Mouse (Mus musculus) liver, embryonic 14.5 days (tissue): Measurements from ENCODE around the gene Lin28b. TPM values are rescaled to one million over a fixed set of nuclear protein-coding genes. Genes with fewer than 3 reads are reported as not detected.
"Not testable (repeated sequence)": the region's sequence is repeated elsewhere in the genome, so short reads cannot be mapped to it uniquely, and the experiment has no call there.

Source experiments
- ATAC-seq: fragments of 200-750 bp; cut with Nextera tagmentation; 2 replicates; pipeline ENCODE4 v1.8.0; 2017; ENCODE audit warnings: moderate number of reproducible peaks, mild to moderate bottlenecking, moderate library complexity; ENCODE audit not compliant: insufficient read depth
- DNase-seq, 3 experiments: peaks; one replicate each; pipeline ENCODE4 v3.0.0-alpha.2; 2012 to 2013; ENCODE audit warnings: low read depth in 3 of 3, low spot score in 3 of 3
- H3K27ac ChIP-seq: fragments of 300-500 bp; sonication (generic); 2 replicates; pipeline ENCODE4 v1.5.1; 2014; ENCODE audit warnings: moderate library complexity, mild to moderate bottlenecking, control low read depth, inconsistent platforms
- H3K27me3 ChIP-seq: fragments of 300-500 bp; sonication (generic); 2 replicates; pipeline ENCODE4 v1.6.1; 2014; ENCODE audit warnings: mild to moderate bottlenecking, low read length, moderate library complexity; ENCODE audit not compliant: control insufficient read depth, insufficient read depth
- H3K36me3 ChIP-seq: fragments of 300-500 bp; sonication (generic); replicated peaks from 2 replicates; pipeline ENCODE4 v1.6.1; 2014; ENCODE audit warnings: low read depth; ENCODE audit not compliant: control insufficient read depth, insufficient read depth
- H3K4me1 ChIP-seq, 2 experiments: fragments of 200-500 bp in 1 of 2; fragments of 300-500 bp in 1 of 2; sonication (generic) in 1 of 2; replicated peaks; 2 replicates each; pipeline ENCODE4 v1.6.1; 2012 to 2014; ENCODE audit warnings: antibody characterized with exemption in 1 of 2, inconsistent platforms in 1 of 2, low read length in 1 of 2; ENCODE audit not compliant: control insufficient read depth in 2 of 2, insufficient read depth in 2 of 2
- H3K4me2 ChIP-seq: fragments of 300-500 bp; sonication (generic); 2 replicates; pipeline ENCODE4 v1.6.1; 2014; ENCODE audit warnings: low read depth, mild to moderate bottlenecking, control low read depth, moderate library complexity
- H3K4me3 ChIP-seq, 2 experiments: fragments of 200-500 bp in 1 of 2; fragments of 300-500 bp in 1 of 2; sonication (generic) in 1 of 2; 2 replicates each; pipeline ENCODE4 v1.5.1; 2012 to 2014; ENCODE audit warnings: low read depth in 2 of 2, low read length in 2 of 2, mild to moderate bottlenecking in 2 of 2, control low read depth in 1 of 2, inconsistent platforms in 1 of 2, moderate library complexity in 1 of 2; ENCODE audit not compliant: insufficient read depth in 1 of 2
- H3K9ac ChIP-seq: fragments of 300-500 bp; sonication (generic); replicated peaks from 2 replicates; pipeline ENCODE4 v1.6.1; 2014; ENCODE audit warnings: mild to moderate bottlenecking, control low read depth, moderate library complexity
- H3K9me3 ChIP-seq: fragments of 300-500 bp; sonication (generic); 2 replicates; pipeline ENCODE4 v1.6.1; 2016; ENCODE audit warnings: low read length, mixed read lengths; ENCODE audit not compliant: control insufficient read depth
- CTCF ChIP-seq: IDR thresholded peaks from 2 replicates; pipeline ENCODE4 v1.5.1; 2016; ENCODE audit warnings: antibody characterized with exemption, low read depth, control low read depth
- EP300 ChIP-seq: IDR thresholded peaks from 2 replicates; pipeline ENCODE4 v1.6.1; 2016; ENCODE audit warnings: antibody characterized with exemption, low read depth
- WGBS: fragments of 180-500 bp; shearing (Covaris S2); extraction: QIAGEN DNeasy Blood & Tissue Kit; methylation state at CpG from one replicate; pipeline ENCODE4 v1.1.7; 2014; ENCODE audit not compliant: insufficient replicate concordance; 5-methylcytosine and 5-hydroxymethylcytosine counted together
- polyA plus RNA-seq, 2 experiments: library from polyadenylated mRNA; depleted of rRNA in 1 of 2; stranded (reverse) in 1 of 2; unstranded in 1 of 2; fragments of >200 nt; fragmentation: Nextera tagmentation in 1 of 2; extraction: Ambion mirVana in 1 of 2; gene quantifications; 2 replicates each; pipeline versions ENCODE4 v1.2.1 to v1.2.3; 2012 to 2014

Lin28b gene
- polyA plus RNA-seq, 2 experiments, result 5.9 to 8.8 TPM

DNA sequence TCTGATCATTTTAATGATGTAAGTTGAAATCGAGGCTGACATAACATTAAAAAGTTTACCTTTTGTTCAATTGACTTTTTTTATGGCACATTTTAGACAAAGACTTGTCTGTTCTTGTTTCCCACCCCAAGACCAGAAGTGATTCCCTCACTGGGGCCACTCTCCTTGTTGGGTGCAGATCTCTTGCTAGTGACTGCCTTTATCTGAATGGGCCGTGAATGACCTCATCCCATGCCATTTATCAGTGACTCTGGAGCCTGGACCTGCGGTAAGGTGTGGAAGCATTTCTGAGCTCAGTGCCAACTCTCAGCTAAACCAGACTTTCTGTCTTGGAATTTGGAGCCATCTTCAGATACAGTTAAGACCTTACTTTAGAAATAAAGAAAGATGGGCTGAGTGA, 116.6 kb downstream of the Lin28b start:
- Histone ChIP-seq H3K27me3 (no peaks in the 10 kb centered on the region), H3K36me3 (no peaks in the 10 kb centered on the region), H3K4me1 (no peaks in the 10 kb centered on the region), H3K4me3 (no peak overlapping the region), H3K9ac (no peak overlapping the region), H3K27ac (no peak overlapping the region), H3K9me3 (no peaks in the 10 kb centered on the region), H3K4me2 (no peak overlapping the region)
- TF ChIP-seq EP300 (no peak), CTCF (no peak)
- ATAC-seq, result no peak
- 65% methylated on average over 3 of the region's 3 CpGs for WGBS
- DNase-seq, result no peak

DNA sequence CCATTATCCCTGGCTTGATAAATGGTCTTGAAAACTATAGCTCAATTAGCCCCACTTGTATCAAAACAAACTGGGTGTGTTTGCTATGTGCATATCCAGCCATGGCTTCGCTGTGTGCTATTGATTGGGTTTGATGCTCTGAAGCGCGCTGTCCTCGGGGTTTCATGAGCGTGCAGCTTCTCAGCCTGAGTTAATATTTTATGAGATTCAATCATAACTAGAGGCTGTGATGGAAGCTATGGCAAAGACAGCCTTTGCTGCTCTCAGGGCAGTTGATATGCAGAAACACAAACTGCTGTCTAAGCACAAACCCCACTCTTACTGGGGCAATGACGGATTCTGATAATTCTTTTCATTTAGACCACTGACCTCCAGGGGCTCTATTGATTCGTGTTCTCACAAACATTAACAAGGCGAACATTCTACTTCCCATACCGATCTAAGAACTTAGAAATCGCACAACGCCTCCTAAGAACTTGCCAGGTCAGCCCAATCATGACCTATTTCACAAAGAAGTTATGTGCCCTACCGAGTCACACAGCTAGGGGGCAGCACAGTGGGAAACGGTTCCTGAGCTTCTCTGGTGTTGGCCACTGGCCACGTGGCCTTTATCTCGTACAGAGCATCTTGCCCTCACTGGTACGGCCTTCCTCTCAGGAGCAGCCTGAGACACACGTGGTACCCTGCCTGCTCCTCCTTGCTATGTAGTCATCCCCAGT, 119.0 kb downstream of the Lin28b start:
- Histone ChIP-seq H3K27ac (no peak overlapping the region), H3K9ac (no peak overlapping the region), H3K36me3 (no peaks in the 10 kb centered on the region), H3K4me2 (no peak overlapping the region), H3K4me3 (no peak overlapping the region), H3K27me3 (no peaks in the 10 kb centered on the region), H3K4me1 (no peaks in the 10 kb centered on the region), H3K9me3 (no peaks in the 10 kb centered on the region)
- 62% methylated on average over 17 of the region's 17 CpGs for WGBS
- ATAC-seq, result no peak
- no peak for DNase-seq
- TF ChIP-seq EP300, result no peak
- peak; percentile 43 for TF ChIP-seq CTCF

DNA sequence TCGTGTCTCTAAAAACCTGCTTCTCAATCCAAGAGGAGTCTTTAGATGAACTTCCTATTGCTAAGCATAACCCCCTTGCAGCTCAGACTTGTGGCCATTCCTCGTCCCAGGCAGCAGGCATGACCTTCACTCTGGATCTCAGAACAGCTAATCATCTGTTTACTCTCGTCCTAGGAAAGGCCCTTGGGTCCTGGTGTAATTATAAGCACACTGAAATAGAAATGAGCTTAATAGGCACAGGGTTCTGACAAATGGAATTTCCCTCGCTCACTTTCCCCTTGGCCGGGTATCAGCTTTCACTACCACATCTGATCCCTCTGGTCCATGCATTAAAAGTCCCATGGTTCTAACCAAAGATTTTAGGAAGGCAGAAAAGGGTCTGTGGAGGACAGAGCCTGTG, 122.8 kb downstream of the Lin28b start:
- Histone ChIP-seq H3K9me3 (no peaks in the 10 kb centered on the region), H3K36me3 (no peaks in the 10 kb centered on the region), H3K4me3 (no peak overlapping the region), H3K27ac (no peak overlapping the region), H3K4me1 (no peaks in the 10 kb centered on the region), H3K27me3 (no peaks in the 10 kb centered on the region), H3K9ac (no peak overlapping the region), H3K4me2 (no peak overlapping the region)
- DNase-seq (no peak), ATAC-seq (no peak)
- WGBS, result 32% methylated on average over 5 of the region's 5 CpGs
- TF ChIP-seq CTCF (no peak), EP300 (no peak)

DNA sequence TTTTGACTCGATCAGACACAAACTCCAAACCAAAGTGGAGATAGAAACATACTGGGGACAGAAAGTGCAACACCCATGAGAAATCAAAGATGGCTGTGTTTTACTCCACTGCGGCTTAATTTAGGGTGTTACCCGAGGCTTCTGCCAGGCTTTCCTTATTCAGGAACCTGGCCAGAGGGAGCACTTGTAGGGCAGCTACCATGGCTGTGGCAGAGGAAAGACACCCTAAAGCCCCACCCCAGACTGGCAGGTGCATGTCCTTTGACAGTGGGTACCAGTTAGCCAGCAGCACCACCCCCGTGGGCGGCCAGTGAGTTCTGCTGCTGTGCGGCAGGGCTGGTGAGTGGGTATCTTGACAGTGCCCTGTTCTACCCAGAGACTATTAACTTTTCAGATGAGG, 130.1 kb downstream of the Lin28b start:
- 72% methylated on average over 6 of the region's 6 CpGs for WGBS
- Histone ChIP-seq H3K4me1 (no peaks in the 10 kb centered on the region), H3K4me2 (no peak overlapping the region), H3K27me3 (no peaks in the 10 kb centered on the region), H3K27ac (no peak overlapping the region), H3K9ac (no peak overlapping the region), H3K4me3 (no peak overlapping the region), H3K36me3 (no peaks in the 10 kb centered on the region), H3K9me3 (no peaks in the 10 kb centered on the region)
- ATAC-seq (no peak), DNase-seq (no peak)
- no peak for TF ChIP-seq CTCF

GRCm38 (mm10) chr10:45348143-45348542, 138.1 kb downstream of the Lin28b start:
- 55% methylated on average over 3 of the region's 3 CpGs for WGBS
- H3K36me3 ChIP-seq, H3K4me2 ChIP-seq, ATAC-seq, DNase-seq, H3K4me1 ChIP-seq, H3K4me3 ChIP-seq, H3K27ac ChIP-seq, H3K27me3 ChIP-seq, H3K9me3 ChIP-seq, H3K9ac ChIP-seq: not testable (repeated sequence)
- TF ChIP-seq CTCF, result peak; percentile 34
